In genomic region chr5:142281997-142282396, GRCm38 (mm10) we compare ENCODE assay signal across 28 mouse cellular contexts.
A peak's percentile ranks its signal among the peaks of the same experiment; 100 is the strongest.
DNase-seq lines count a peak whose midpoint lies in the region; ATAC-seq and TF ChIP-seq lines count a peak whose summit lies in the region.
"Had no signal": no experiment of that assay in that cellular context is flagged by ENCODE, and none has a peak within 500 bp of the region (broad histone marks: within the 10 kb centered on the region; RNA-seq: fewer than 3 reads in every experiment).

No protein-coding gene starts in this region.

- H3K4me3 ChIP-seq in midbrain, embryonic 14.5 days (replicated peaks; ENCODE audit: low read depth, low read length), result no peak overlapping the region
- H3K4me3 ChIP-seq in midbrain, embryonic 13.5 days (replicated peaks), result no peak overlapping the region
- no peak overlapping the region for H3K4me3 ChIP-seq in hindbrain, postnatal 0 days (ENCODE audit: low read length)
- H3K4me3 ChIP-seq in neural tube, embryonic 14.5 days (ENCODE audit: low read depth, low read length), result no peak overlapping the region
- no peak overlapping the region for H3K4me3 ChIP-seq in layer of hippocampus, adult 2 months
- H3K4me3 ChIP-seq: embryonic facial prominence, embryonic 13.5 days; erythroblast, embryonic 14.5 days; forebrain, embryonic 12.5 days; heart, embryonic 15.5 days; limb, embryonic 12.5 days; midbrain, embryonic 15.5 days; myocyte had no signal

- 61% methylated on average over 9 of the region's 9 CpGs for WGBS in midbrain, embryonic 14.5 days
- 69% methylated on average over 9 of the region's 9 CpGs for WGBS in midbrain, embryonic 13.5 days
- 31% methylated on average over 9 of the region's 9 CpGs for WGBS in hindbrain, postnatal 0 days
- WGBS in neural tube, embryonic 14.5 days, result 18% methylated on average over 9 of the region's 9 CpGs

- H3K4me2 ChIP-seq in midbrain, embryonic 14.5 days (ENCODE audit: low read length), result no peak overlapping the region
- no peak overlapping the region for H3K4me2 ChIP-seq in midbrain, embryonic 13.5 days (replicated peaks)
- H3K4me2 ChIP-seq in hindbrain, postnatal 0 days (ENCODE audit: low read depth, low read length), result no peak overlapping the region
- no peak overlapping the region for H3K4me2 ChIP-seq in neural tube, embryonic 14.5 days (ENCODE audit: low read depth, low read length)
- H3K4me2 ChIP-seq: embryonic facial prominence, embryonic 13.5 days; forebrain, embryonic 12.5 days; heart, embryonic 15.5 days; limb, embryonic 12.5 days; liver, embryonic 11.5 days; midbrain, embryonic 15.5 days had no signal

- no peaks in the 10 kb centered on the region for H3K36me3 ChIP-seq in midbrain, embryonic 14.5 days (ENCODE audit: control insufficient read depth, insufficient read depth, low read length)
- H3K36me3 ChIP-seq in midbrain, embryonic 13.5 days, result no peaks in the 10 kb centered on the region
- no peaks in the 10 kb centered on the region for H3K36me3 ChIP-seq in hindbrain, postnatal 0 days (ENCODE audit: insufficient read depth, low read length)
- H3K36me3 ChIP-seq in neural tube, embryonic 14.5 days (ENCODE audit: control insufficient read depth, insufficient read depth, low read length), result no peaks in the 10 kb centered on the region
- H3K36me3 ChIP-seq: embryonic facial prominence, embryonic 13.5 days; forebrain, embryonic 12.5 days; heart, embryonic 15.5 days; limb, embryonic 12.5 days; midbrain, embryonic 15.5 days had no signal

- H3K27ac ChIP-seq in midbrain, embryonic 14.5 days (replicated peaks; ENCODE audit: low read depth, low read length), result no peak overlapping the region
- no peak overlapping the region for H3K27ac ChIP-seq in midbrain, embryonic 13.5 days
- no peak overlapping the region for H3K27ac ChIP-seq in hindbrain, postnatal 0 days
- no peak overlapping the region for H3K27ac ChIP-seq in neural tube, embryonic 14.5 days (ENCODE audit: low read depth, low read length)
- no peak overlapping the region for H3K27ac ChIP-seq in layer of hippocampus, adult 2 months
- H3K27ac ChIP-seq: embryonic facial prominence, embryonic 13.5 days; forebrain, embryonic 12.5 days; heart, embryonic 15.5 days; limb, embryonic 12.5 days; midbrain, embryonic 15.5 days had no signal

- peak; percentile 39 for DNase-seq in embryo, embryonic 10 days (ENCODE audit: low spot score)
- no peak for DNase-seq in embryo, embryonic 9.5 days (ENCODE audit: extremely low spot score)
- peak; percentile 5 for DNase-seq in midbrain, embryonic 14.5 days
- peak; percentile 28 for DNase-seq in hindbrain, postnatal 0 days (ENCODE audit: low spot score)
- DNase-seq in layer of hippocampus, adult 2 months (ENCODE audit: low spot score in 2 of 2), result no peak
- DNase-seq: adrenal gland, postnatal 10 days; cerebellum, adult 8-10 months; cerebellum, postnatal 36 days; gastrocnemius, postnatal 10 days; heart, adult 18-20 months; heart, postnatal 36 days; kidney, adult 8-10 months; kidney, postnatal 36 days; liver, postnatal 0 days; lung, postnatal 10 days; right cerebral cortex, postnatal 4 days; thymus, postnatal 14 days had no signal

- no peaks in the 10 kb centered on the region for H3K27me3 ChIP-seq in midbrain, embryonic 14.5 days (ENCODE audit: control insufficient read depth, insufficient read depth, low read length)
- no peaks in the 10 kb centered on the region for H3K27me3 ChIP-seq in midbrain, embryonic 13.5 days
- no peaks in the 10 kb centered on the region for H3K27me3 ChIP-seq in hindbrain, postnatal 0 days (ENCODE audit: insufficient read depth, low read length)
- H3K27me3 ChIP-seq in neural tube, embryonic 14.5 days (ENCODE audit: control insufficient read depth, insufficient read depth, low read length), result no peaks in the 10 kb centered on the region
- H3K27me3 ChIP-seq: embryonic facial prominence, embryonic 13.5 days; forebrain, embryonic 12.5 days; heart, embryonic 15.5 days; limb, embryonic 12.5 days; midbrain, embryonic 15.5 days had no signal

- TF ChIP-seq CTCF in hindbrain, postnatal 0 days (IDR thresholded peaks at IDR 0.05; ENCODE audit: low read depth), result no peak
- no peak for TF ChIP-seq CTCF in layer of hippocampus, adult 2 months (conservative IDR thresholded peaks at IDR 0.05)

- H3K9ac ChIP-seq in midbrain, embryonic 14.5 days (replicated peaks; ENCODE audit: low read length), result no peak overlapping the region
- H3K9ac ChIP-seq in midbrain, embryonic 13.5 days (replicated peaks), result no peak overlapping the region
- no peak overlapping the region for H3K9ac ChIP-seq in hindbrain, postnatal 0 days (replicated peaks; ENCODE audit: low read length)
- no peak overlapping the region for H3K9ac ChIP-seq in neural tube, embryonic 14.5 days (replicated peaks; ENCODE audit: low read depth, low read length)
- H3K9ac ChIP-seq: embryonic facial prominence, embryonic 13.5 days; forebrain, embryonic 12.5 days; heart, embryonic 15.5 days; limb, embryonic 12.5 days; liver, postnatal 0 days; midbrain, embryonic 15.5 days had no signal

- no peaks in the 10 kb centered on the region; the same call in 1 of the 2 replicates for H3K9me3 ChIP-seq in midbrain, embryonic 14.5 days (ENCODE audit: control insufficient read depth, low read length)
- H3K9me3 ChIP-seq in midbrain, embryonic 13.5 days, result peaks cover 10% of the 10 kb centered on the region; the same call in 1 of the 2 replicates
- H3K9me3 ChIP-seq in hindbrain, postnatal 0 days (ENCODE audit: low read length), result no peaks in the 10 kb centered on the region
- no peaks in the 10 kb centered on the region for H3K9me3 ChIP-seq in neural tube, embryonic 14.5 days (ENCODE audit: control insufficient read depth, low read length)
- H3K9me3 ChIP-seq: midbrain, embryonic 15.5 days had no signal

- no peaks in the 10 kb centered on the region for H3K4me1 ChIP-seq in midbrain, embryonic 14.5 days (ENCODE audit: control insufficient read depth, insufficient read depth, low read length)
- H3K4me1 ChIP-seq in midbrain, embryonic 13.5 days (replicated peaks), result peaks cover 6% of the 10 kb centered on the region; the same call in 1 of the 2 replicates
- H3K4me1 ChIP-seq in hindbrain, postnatal 0 days (ENCODE audit: insufficient read depth, low read length), result no peaks in the 10 kb centered on the region
- peaks cover 6% of the 10 kb centered on the region; the same call in 1 of the 2 replicates for H3K4me1 ChIP-seq in neural tube, embryonic 14.5 days (ENCODE audit: control insufficient read depth, insufficient read depth, low read length)
- H3K4me1 ChIP-seq: embryonic facial prominence, embryonic 13.5 days; forebrain, embryonic 12.5 days; heart, embryonic 15.5 days; limb, embryonic 12.5 days; midbrain, embryonic 15.5 days had no signal

- no peak for ATAC-seq in midbrain, embryonic 14.5 days (ENCODE audit: low FRiP score, low TSS enrichment)
- no peak for ATAC-seq in midbrain, embryonic 13.5 days
- ATAC-seq in hindbrain, postnatal 0 days, result no peak
- peak; percentile 73; the same call in 1 of the 2 replicates for ATAC-seq in neural tube, embryonic 14.5 days (ENCODE audit: low read depth)
- ATAC-seq in granulocyte monocyte progenitor cell, adult 5-6 weeks (replicated peaks; ENCODE audit: poor library complexity, severe bottlenecking), result no peak
- ATAC-seq: liver, postnatal 0 days; midbrain, embryonic 15.5 days had no signal

Comparison
In these comparisons a context has a peak if more than half of its experiments do, and no peak if none do; other contexts are left out.
1. DNase-seq: peak in embryo, embryonic 10 days (single experiment), midbrain, embryonic 14.5 days (single experiment) and hindbrain, postnatal 0 days (single experiment); none in embryo, embryonic 9.5 days (single experiment) and layer of hippocampus, adult 2 months (0 of 2).